In genomic region chr5:113180755-113181154, GRCm38 (mm10) we compare ENCODE assay signal across 8 mouse cellular contexts. TPM values are rescaled to one million over a fixed set of nuclear protein-coding genes. Genes with fewer than 3 reads are reported as not detected.
A peak's percentile ranks its signal among the peaks of the same experiment; 100 is the strongest.
DNase-seq lines count a peak whose midpoint lies in the region; ATAC-seq and TF ChIP-seq lines count a peak whose summit lies in the region.

No protein-coding gene starts in this region.

- no peak for ATAC-seq in limb, embryonic 12.5 days (ENCODE audit: insufficient number of reproducible peaks, insufficient read depth, low FRiP score, low TSS enrichment, low read depth)
- no peak for ATAC-seq in neural tube, embryonic 13.5 days (ENCODE audit: low read depth)

- H3K4me1 ChIP-seq in embryonic fibroblast, embryonic 13.5 days (ENCODE audit: control insufficient read depth, insufficient read depth, low read length), result no peaks in the 10 kb centered on the region
- peaks cover 12% of the 10 kb centered on the region for H3K4me1 ChIP-seq in limb, embryonic 12.5 days (replicated peaks)
- peaks cover 16% of the 10 kb centered on the region for H3K4me1 ChIP-seq in neural tube, embryonic 13.5 days (replicated peaks)

- H3K4me2 ChIP-seq in limb, embryonic 12.5 days, result peak overlapping the region; percentile 65
- H3K4me2 ChIP-seq in neural tube, embryonic 13.5 days, result peak overlapping the region; percentile 53

- H3K9me3 ChIP-seq in limb, embryonic 12.5 days, result no peaks in the 10 kb centered on the region
- peaks cover 4% of the 10 kb centered on the region; the same call in 1 of the 2 replicates for H3K9me3 ChIP-seq in neural tube, embryonic 13.5 days

- 81% methylated on average over 15 of the region's 15 CpGs for WGBS in limb, embryonic 12.5 days
- WGBS in neural tube, embryonic 13.5 days, result 85% methylated on average over 15 of the region's 15 CpGs

- peak overlapping the region; percentile 84 for H3K27ac ChIP-seq in layer of hippocampus, adult 2 months
- H3K27ac ChIP-seq in embryonic fibroblast, embryonic 13.5 days (ENCODE audit: insufficient read depth, low read length), result peak overlapping the region; percentile 75
- peak overlapping the region; percentile 81 for H3K27ac ChIP-seq in limb, embryonic 12.5 days
- peak overlapping the region; percentile 76 for H3K27ac ChIP-seq in neural tube, embryonic 13.5 days (replicated peaks)

- H3K27me3 ChIP-seq in limb, embryonic 12.5 days, result no peaks in the 10 kb centered on the region
- H3K27me3 ChIP-seq in neural tube, embryonic 13.5 days, result no peaks in the 10 kb centered on the region

- no peak for TF ChIP-seq CTCF in layer of hippocampus, adult 2 months (conservative IDR thresholded peaks at IDR 0.05)
- no peak for TF ChIP-seq CTCF in embryonic fibroblast, embryonic 13.5 days (IDR thresholded peaks at IDR 0.05; ENCODE audit: borderline replicate concordance, insufficient read depth, low read length)

- no peak for TF ChIP-seq POLR2A in embryonic fibroblast, embryonic 13.5 days (IDR thresholded peaks at IDR 0.05; ENCODE audit: low read depth, low read length)

- no peaks in the 10 kb centered on the region for H3K36me3 ChIP-seq in limb, embryonic 12.5 days
- H3K36me3 ChIP-seq in neural tube, embryonic 13.5 days, result no peaks in the 10 kb centered on the region

- peak overlapping the region; percentile 33 for H3K4me3 ChIP-seq in layer of hippocampus, adult 2 months
- H3K4me3 ChIP-seq in embryonic fibroblast, embryonic 13.5 days (ENCODE audit: insufficient read depth, low read length), result no peak overlapping the region
- peak overlapping the region; percentile 39; the same call in 1 of the 2 replicates for H3K4me3 ChIP-seq in limb, embryonic 12.5 days (replicated peaks)
- peak overlapping the region; percentile 27; the same call in 1 of the 2 replicates for H3K4me3 ChIP-seq in neural tube, embryonic 13.5 days

- no peak overlapping the region for H3K9ac ChIP-seq in limb, embryonic 12.5 days (replicated peaks)
- H3K9ac ChIP-seq in neural tube, embryonic 13.5 days, result peak overlapping the region; percentile 5; the same call in 1 of the 2 replicates

- no peak for DNase-seq in layer of hippocampus, adult 2 months (ENCODE audit: low spot score in 2 of 2)
- no peak for DNase-seq in layer of hippocampus, adult 9-10 months (ENCODE audit: low spot score)
- DNase-seq in ovary, postnatal 14 days (ENCODE audit: low spot score), result no peak
- no peak for DNase-seq in spleen, adult 12 weeks (ENCODE audit: low spot score)
- no peak for DNase-seq in kidney, adult 8-10 months

RNA-seq across cellular contexts. Expression of gene 2900026A02Rik, which starts 40.3 kb away (rescaled TPM):
- total RNA-seq in layer of hippocampus, adult 2 months (2021), result 10 to 100 TPM; 60.2 to 62.1 TPM
- polyA plus RNA-seq in embryonic fibroblast, embryonic 13.5 days (2011; ENCODE audit: insufficient read length, low read depth, missing spikeins), result 29.0 and 38.4 TPM in 2 replicates
- 3.2 and 4.9 TPM in 2 replicates for polyA plus RNA-seq in limb, embryonic 12.5 days (2016; fragmentation: Nextera tagmentation; extraction: Ambion mirVana)
- polyA plus RNA-seq in neural tube, embryonic 13.5 days (2015; fragmentation: Nextera tagmentation; extraction: Ambion mirVana), result 2.6 and 3.4 TPM in 2 replicates

RNA-seq across cellular contexts. Expression of gene Tmem211, which starts 46.0 kb away (rescaled TPM):
- total RNA-seq in layer of hippocampus, adult 2 months (2021), result not detected
- polyA plus RNA-seq in embryonic fibroblast, embryonic 13.5 days (2011; ENCODE audit: insufficient read length, low read depth, missing spikeins), result not detected in 2 replicates
- not detected in 2 replicates for polyA plus RNA-seq in limb, embryonic 12.5 days (2016; fragmentation: Nextera tagmentation; extraction: Ambion mirVana)
- polyA plus RNA-seq in neural tube, embryonic 13.5 days (2015; fragmentation: Nextera tagmentation; extraction: Ambion mirVana), result 0.14 TPM in 1 of 2 replicates, not detected in the other
